Mouse (Mus musculus): ENCODE results near the gene Stoml3.

Gene Stoml3

DNA sequence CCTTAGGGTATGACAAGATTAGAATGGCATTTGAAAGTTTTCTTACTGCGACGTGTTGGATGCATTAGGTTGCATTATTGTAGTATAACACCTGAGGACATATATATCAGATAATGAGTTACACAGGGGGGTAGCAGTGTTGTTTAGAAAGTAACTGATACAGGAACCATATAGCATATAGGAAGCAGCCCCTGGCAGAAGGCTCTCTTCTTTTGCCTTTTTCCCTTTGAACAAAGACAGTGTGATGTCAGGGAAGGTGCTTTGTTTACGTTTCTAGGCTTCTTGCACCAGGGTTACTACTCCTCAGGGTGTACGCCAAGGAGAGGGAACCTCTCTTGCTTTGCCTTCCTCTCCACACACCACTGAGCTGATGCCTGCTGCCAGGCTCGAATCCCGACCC, at the start of gene Stoml3:
TSS of gene Stoml3 (plus strand) at position 301 of the 400 bp plus-strand sequence.
- DNase-seq (ENCODE audit: low spot score in 2 of 2), result no peak

DNA sequence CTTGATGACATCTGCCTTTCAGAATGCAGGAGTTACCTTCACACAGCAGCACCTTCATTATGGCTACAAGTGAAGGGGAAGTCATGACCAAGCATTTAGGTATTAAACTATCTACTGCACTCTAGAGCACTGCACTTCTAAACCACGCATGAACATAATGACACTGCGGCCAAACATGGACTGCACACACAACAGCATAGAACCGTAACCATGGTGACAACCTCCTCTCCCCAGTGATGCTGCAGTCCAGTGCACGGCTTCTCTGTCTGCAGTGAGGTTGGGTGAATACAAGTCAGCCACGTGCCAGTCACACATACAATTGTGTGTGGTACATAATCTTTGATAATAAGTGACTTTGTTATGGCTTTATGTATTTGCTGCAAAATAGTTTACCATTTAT, 42.9 kb upstream of the Stoml3 start:
- no peak for DNase-seq (ENCODE audit: low spot score in 2 of 2)

DNA sequence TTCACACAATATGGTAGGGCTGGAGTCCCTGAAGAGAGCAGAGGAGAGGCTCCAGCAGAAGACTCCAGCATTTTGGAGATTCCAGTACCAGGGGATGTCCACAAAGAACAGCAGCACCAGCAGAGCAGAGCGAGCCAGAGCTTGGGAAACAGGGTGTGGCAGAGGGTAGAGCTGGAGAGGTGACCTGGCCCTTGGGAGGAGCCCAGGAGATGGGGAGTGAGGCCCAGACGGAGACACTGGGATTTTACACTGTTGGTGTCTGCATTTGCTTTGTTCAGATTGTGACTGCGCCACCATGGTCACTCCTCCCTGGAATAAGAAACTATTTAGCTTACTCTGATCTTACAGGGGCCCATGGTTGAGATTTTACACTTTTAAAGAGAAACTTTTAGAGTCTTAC, 41.7 kb upstream of the Stoml3 start:
- DNase-seq (ENCODE audit: low spot score in 2 of 2), result no peak

DNA sequence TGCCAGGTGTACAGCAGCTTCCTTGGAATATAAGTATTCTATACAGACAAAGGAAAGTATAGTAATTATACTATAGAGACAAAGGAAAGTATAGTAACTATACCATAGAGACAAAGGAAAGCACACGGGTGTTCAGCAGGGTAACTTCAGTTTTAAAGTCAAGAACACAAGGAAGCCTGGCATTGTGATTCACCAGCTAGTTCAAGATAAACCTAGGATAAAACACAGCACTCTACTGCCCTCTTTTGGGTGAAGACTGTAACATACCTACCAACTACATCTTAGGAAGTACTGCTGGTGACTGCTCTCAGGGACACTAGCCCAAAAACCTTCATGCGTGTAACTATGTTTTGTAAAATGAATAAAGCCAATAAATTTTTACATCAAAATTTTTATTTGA, 40.2 kb upstream of the Stoml3 start:
- no peak for DNase-seq (ENCODE audit: low spot score in 2 of 2)

DNA sequence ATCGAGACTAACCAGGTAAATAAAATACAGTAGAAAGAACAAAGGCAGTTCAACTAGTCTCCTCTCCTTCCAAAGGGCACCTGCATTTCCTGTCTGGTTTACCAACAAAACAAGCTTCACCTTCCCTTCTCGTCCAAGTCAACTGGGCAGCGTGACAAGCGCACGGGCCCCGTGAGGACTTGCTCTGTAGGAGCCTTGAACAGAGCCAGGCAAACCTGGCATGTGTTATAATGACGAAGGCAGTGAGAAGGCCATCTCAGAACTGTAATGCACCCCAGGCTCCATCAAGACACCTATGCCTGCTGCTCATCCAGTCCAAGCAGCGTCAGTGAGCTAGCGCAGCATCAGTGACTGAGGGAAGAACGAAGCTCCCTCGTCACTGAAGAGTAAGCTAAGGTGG, 37.8 kb upstream of the Stoml3 start:
- DNase-seq (ENCODE audit: low spot score in 2 of 2), result no peak

DNA sequence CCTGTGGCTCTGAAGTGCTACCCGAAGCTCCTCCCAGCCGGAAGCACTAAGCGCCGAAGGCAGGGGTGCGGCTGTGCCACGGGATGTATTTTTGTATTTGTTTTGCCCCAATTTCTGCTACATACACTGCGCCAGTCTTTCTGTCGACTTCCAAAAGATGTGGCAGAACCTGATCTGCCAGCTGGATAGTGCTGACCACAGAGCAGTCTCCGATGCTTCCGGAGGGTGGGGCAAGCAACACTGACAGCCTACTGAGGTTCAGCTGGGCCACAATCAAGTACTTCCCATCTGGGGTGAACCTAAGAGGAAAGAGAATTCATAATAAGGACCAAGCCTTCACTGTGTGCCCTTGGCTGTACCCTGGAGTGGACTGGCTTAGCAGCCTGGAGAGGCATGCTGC, 36.1 kb upstream of the Stoml3 start:
- DNase-seq (ENCODE audit: low spot score in 2 of 2), result no peak

DNA sequence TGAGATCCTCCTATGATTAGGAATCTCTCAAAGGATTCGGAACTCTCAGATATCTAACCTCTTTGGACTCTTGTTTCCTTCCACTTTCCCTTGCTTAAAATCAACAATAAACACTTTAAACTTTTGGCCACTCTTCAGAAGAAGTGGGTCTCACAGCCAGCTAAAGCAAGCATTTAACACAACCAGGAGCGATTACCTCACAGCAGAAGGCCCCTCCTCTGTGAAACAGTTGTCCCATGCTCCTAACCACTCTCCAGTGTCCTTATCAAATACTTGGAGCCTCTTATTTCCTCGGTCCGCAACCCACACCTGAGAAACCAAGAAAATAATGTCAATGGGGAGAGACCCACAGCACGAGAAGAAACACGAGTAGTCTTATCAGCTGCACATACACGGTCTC, 35.1 kb upstream of the Stoml3 start:
- DNase-seq (ENCODE audit: low spot score in 2 of 2), result no peak

DNA sequence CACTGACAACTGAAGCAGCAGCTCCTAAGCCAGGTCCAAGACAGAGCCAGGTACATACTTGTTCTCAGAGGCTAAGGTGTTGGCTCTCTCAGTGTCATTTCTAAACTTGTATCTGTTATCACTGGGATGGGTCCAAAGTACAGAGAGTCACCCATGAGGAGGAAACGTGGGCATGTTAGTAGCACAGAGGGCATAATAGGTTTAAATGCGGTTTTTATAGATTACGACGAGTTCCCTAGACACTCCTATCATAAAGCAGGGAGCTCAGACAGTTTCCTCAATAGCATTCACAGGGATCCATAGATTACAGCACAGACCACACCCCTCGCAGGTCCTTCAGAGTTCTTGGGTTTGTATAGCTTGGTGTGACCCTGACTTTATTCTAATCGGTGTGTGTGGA, 34.4 kb upstream of the Stoml3 start:
- DNase-seq (ENCODE audit: low spot score in 2 of 2), result no peak

DNA sequence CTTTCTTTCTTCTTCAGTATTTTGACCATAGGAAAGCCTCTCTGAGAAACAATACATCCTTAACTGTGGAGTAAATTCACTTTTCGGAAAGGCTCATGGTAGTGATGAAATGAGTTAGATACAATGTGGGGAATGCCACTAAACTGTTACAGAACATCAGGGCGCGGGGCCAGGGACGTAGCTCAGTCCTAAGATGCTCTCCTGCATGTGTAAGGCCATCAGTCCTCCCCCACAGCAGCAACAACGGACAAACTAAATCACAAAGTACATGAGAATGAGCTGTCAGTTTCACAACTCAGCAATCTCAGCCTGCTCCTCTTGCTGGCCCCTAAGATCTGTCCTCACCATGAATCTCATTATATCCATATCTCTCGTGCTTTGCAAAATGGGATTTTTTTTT, 33.9 kb upstream of the Stoml3 start:
- DNase-seq (ENCODE audit: low spot score in 2 of 2), result no peak

DNA sequence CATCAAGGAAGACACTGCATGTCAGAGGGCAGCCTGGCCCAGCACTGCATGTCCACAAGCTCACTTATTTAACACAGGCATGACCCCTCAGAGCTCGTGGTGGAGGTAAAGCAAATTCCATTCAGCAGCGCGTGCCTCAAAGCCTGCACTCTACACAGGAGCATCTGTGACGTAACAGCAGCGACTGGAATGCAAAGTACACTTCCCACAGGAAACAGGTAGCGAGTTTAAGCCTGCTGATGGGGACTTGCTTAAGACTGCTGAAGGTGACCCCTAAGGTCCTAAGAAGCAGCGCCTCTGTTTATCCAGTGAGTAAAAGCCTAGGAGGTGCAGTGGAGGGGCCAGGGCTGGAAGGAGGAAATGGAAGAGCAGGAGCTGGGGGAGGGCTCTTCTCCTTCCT, 33.5 kb upstream of the Stoml3 start:
- no peak for DNase-seq (ENCODE audit: low spot score in 2 of 2)

DNA sequence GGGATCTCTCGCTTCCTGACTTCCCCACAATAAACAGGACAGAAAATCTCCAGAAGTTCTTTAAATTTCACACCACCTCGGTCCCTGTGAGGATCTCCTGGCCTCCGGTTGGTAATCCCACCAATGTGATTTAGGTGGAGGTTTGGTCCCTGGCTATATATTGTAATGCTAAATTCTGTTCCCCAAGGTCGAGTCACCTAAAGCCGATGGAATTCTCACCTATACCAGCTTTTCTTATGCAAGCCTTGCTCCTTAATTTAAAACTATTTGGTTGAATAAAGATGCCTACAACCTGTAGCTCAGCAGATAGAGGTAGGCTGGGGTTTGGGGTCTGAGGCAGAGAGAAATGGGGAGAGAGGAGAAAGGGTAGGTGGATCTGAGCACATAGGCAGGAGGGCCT, 30.7 kb upstream of the Stoml3 start:
- no peak for DNase-seq (ENCODE audit: low spot score in 2 of 2)

DNA sequence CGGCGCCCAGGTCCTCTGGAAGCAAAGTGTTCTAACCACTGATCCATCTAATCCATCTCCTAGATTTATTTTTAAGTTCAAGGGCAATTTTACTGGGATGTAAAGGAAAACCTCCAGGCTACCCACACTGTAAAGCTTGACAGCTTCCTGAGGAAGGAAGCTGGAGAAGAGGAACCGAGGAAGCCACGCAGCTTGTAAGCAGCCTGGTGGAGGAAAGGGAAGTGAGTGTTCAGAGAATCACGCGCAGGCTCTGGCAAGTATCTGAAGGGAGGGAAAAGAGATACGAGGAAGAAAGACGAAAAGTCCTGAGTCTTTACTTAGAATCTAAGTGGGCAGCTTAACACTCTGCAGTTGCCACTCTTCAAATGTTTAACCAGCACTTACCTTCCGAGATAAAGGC, 28.3 kb upstream of the Stoml3 start:
- no peak for DNase-seq (ENCODE audit: low spot score in 2 of 2)

DNA sequence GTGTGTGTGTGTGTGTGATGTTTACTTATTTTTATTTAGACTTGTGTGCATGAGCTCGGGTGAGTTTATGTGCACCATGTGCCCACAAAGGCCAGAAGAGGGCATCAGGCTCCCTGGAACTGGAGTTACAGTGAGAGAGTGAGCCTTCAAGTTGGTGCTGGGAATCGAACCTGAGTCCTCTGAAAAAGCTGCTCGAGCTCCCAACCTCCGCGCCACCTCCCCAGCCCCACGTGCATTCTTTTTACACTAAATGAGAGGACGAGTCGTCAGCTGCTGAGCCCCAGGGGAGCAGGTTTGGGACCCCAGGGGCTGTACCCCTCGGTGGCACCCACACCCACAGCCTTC, 25.8 kb upstream of the Stoml3 start:
- no peak for DNase-seq (ENCODE audit: low spot score in 2 of 2)

DNA sequence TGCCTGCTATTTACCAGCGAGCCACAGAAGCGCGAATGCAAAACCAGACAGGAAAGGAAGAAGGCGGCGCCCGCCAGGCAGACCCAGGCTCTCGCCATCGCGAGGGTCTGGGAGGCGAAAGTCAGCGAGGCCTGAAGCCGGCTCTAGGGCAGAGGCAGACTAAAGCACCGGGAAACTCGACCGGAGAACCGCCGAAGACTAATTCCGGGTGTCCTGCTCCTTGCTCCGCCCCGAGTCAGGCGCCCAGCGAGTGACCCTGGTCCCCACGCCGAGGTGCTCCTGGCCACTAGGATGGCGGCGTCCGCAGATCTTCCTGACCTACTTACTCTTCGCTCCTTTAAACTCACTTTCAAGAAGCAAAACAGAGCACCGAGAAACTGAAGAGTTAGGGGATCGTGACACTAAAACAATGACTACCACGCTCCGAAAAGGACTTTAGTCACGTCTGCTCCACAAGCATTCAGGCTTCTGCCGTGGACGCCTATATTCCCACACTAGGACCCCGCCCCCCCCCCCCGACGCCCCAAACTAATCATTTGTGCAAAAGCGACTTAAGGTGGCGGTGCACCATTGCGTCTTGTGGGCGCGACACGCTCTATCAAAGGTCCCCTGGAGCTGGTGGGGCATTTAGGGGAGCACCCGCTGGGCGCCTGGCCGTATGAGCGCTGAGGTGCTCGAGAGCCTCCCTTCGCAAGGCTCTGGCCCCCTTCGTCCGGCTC, 25.2 kb upstream of the Stoml3 start, which contains the start of the genes Nhlrc3 and Proser1:
TSS of gene Nhlrc3 (minus strand) at position 287 of the 719 bp plus-strand sequence.
TSS of gene Proser1 (plus strand) at position 621 of the 719 bp plus-strand sequence.
- peak; percentile 91 to 93 for DNase-seq (ENCODE audit: low spot score in 2 of 2)

DNA sequence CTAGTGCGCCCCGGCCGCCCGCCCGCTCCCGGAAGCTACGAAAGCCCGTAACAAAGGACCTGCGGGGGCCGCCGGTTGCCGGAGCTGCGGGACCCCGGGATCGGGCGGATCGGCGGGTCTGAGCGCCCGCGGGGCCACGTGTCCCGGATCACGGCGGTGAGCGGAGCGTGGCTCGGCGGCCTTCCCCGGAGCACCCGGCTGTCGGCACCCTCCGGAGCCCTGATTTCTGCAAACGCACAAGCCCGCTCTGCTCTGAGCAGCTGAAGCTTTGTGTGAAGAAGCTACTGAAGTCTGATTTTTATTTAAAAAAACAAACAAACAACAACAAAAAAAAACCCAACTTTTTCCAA, 24.7 kb upstream of the Stoml3 start:
- DNase-seq (ENCODE audit: low spot score in 2 of 2), result no peak

DNA sequence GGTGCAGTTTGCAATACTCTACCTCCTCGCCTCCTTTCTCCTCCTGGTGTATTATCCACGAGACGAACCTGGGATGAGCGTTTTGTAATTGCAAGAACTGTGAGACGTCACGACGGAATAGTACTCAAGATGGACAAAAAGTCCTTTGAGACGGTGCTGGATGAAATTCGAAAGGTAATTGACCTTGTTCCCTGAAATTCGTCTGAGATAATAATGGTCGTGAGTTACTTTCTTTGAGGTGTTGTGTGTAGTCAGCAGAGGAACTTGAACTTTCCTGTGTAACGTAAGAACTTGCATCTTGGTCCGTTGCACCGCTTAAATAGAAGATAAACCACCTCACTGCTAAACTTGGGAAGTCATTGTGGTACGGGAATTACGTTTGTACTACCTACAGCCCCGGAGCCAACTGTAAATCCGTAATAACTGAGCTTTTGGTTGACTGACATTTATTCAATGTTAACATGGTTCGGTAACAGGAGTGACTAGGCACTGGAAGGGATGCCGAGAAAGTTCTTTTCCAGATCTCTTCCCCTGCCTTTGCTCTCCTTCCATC, 24.2 kb upstream of the Stoml3 start:
- no peak for DNase-seq (ENCODE audit: low spot score in 2 of 2)

DNA sequence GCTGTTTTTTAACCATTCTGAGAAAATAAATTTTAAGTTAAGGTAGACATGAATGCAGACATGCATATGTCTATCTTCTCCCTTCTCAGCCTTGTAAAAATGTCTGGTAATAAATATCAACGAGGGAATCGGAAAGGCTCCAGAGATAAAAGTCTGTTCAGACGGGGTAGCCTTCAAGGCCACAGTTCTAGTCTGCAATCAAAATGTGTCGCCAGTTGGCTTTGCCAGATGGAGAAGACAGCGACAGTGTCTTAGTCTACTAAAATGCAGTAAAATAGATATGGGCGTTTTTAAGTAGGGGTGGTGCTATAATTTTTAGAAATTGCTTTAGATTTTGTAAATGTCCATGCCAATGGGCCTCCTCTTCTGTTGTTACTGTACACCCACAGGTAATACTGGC, 23.1 kb upstream of the Stoml3 start:
- no peak for DNase-seq (ENCODE audit: low spot score in 2 of 2)

DNA sequence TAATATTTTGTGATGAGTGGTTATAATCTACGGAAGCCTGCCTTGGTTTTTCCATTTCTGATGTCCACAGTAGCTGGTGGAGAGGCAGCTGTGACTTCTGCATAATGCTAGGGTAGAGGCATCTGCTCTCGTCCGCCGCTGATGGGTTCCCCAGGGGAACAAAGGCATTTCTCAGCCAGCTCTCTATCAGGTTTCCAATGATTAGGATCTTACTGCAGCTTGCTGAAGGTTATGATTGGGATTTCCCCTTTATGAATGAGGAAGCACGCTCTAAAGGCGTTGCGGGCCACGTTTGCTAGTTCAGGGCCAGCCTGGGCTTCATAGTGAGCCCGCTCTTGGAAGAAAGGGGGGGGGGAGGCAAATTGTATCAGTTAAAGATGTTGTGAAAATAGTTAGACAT, 22.0 kb upstream of the Stoml3 start:
- DNase-seq (ENCODE audit: low spot score in 2 of 2), result no peak

DNA sequence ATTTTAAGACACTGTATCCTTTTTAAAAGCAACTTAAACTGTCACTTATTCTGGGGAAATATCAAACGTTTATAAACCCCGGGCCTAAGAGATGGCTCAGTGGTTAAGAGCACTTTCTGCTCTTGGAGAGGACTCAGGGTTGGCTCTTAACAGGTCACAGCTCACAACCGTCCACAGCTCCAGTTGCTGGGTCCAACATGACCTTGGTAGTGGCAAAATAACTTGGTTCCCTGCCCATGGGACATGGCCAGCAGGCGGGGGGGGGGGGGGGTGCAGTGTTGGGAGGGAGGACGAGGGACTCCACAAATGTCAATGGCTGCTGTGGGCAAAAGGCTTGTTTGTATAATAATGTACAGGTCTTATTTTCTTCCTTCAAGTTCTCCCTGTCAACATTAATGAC, 21.1 kb upstream of the Stoml3 start:
- DNase-seq (ENCODE audit: low spot score in 2 of 2), result no peak

DNA sequence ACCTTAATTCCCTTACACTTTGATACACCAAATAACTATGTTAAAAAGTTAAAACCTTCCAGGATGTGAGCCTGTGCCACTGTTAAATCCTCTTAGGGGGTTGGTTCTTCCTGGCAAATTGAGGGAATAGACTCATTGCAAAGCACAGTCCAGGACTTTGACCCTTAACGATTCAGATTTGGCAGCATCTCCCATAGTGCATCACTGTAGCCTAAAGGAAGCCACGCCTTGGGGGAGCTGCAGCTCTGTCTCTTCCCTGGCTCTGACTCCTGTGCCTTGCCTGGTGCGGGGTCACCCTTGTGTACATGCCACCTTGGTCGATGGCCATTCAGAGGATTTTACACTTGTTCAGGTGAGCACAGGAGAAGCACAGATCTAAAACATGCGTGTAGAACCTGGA, 18.8 kb upstream of the Stoml3 start:
- DNase-seq (ENCODE audit: low spot score in 2 of 2), result no peak

DNA sequence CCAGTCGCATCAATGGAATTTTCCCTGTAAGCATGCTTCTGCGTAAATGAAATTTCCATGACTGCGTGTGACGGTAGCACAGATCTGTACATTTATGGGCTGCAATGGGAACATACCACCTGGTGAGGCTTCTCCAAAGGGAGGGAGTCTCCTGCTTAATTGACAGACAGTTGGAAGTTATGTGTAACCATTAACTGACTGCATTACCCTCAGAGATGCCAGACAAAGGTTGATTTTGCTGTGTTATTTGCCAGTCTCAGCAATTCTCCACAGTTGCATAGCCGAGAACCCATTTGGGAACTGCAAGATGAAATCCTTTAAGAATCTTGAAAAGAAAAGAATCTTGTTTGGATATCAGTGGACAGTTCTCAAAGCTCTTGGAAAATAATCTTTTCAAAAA, 16.4 kb upstream of the Stoml3 start:
- no peak for DNase-seq (ENCODE audit: low spot score in 2 of 2)

DNA sequence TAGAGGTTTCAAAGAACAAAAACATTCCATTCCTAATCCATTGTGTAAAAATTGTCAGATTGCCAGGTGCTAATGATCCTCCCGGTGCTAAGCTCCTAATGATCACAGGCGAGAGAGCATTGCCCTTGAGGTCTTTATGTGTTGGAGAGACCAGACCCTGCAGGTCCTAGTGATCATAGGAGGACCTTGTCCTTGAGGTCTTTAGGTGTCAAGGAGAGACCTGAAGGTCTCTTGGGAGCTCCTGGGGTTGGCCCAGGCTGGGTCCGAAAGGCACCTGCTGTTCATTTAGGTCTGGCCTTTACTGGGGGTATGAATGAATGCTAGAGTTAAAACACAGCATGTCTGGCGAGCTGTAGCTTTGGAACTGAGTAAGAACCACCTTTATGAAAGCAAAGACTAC, 14.3 kb upstream of the Stoml3 start:
- DNase-seq (ENCODE audit: low spot score in 2 of 2), result no peak

DNA sequence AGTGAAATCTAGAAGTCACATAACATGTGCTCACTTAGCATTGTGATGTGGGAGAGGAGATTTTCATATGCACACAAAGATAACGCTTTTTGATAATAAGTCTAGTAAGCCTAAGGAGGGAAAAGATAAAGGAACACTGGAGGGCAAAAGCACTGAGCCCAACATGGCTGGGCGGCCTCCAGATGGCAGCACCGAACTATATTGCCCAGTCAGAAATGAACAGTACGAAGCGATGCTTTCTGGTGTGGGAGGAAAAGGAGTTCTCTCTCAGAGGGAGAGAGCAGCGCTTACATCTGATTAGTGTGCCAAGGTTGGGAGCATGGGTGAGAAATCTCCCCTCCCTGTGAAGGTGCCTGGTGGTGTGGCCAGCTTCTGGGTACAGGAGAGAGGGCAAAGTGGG, 12.6 kb upstream of the Stoml3 start:
- peak in 1 of 2 experiments; percentile 34 for DNase-seq (ENCODE audit: low spot score in 2 of 2)

DNA sequence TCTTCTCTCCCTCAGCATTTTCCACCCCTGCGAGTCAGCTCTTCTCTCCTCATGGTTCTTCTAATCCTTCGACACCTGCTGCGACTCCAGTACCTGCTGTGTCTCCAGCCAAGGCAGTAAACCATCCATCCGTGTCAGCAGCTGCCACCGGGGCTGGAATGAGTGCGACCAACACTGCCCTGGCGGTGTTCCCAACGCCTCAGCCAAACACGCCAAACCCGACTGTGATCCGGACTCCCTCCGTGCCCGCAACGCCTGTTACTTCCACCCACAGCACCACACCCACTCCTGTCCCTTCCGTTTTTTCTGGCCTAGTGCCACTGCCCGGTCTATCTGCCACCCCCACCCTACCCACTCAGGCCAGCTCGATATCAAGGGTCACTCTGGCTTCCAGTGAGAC, 11.0 kb upstream of the Stoml3 start:
- no peak for DNase-seq (ENCODE audit: low spot score in 2 of 2)
